Mouse (Mus musculus) brain, embryonic 14.5 days (tissue): ENCODE measurements at regions not wholly inside any gene's neighbourhood (a gene's known extent, or its start where the extent isn't known, plus 50 kb on each side); places are given as distances from the start of the nearest gene placed in this dataset.

Experiments used
- DNase-seq: peaks from one replicate; pipeline ENCODE4 v3.0.0-alpha.2; 2011; ENCODE audit warnings: low read depth
- CTCF ChIP-seq: fragments of 200-500 bp; IDR thresholded peaks from 2 replicates; pipeline ENCODE4 v1.5.1; 2012; ENCODE audit warnings: inconsistent platforms, mild to moderate bottlenecking, moderate library complexity, borderline replicate concordance; ENCODE audit not compliant: insufficient read depth, insufficient read length; ENCODE audit errors: extremely low read depth
- POLR2A ChIP-seq: fragments of 200-500 bp; IDR thresholded peaks from 2 replicates; pipeline ENCODE4 v1.6.1; 2012; ENCODE audit warnings: mild to moderate bottlenecking, inconsistent platforms, borderline replicate concordance; ENCODE audit not compliant: poor library complexity, insufficient read depth, insufficient read length, severe bottlenecking; ENCODE audit errors: extremely low read depth

DNA sequence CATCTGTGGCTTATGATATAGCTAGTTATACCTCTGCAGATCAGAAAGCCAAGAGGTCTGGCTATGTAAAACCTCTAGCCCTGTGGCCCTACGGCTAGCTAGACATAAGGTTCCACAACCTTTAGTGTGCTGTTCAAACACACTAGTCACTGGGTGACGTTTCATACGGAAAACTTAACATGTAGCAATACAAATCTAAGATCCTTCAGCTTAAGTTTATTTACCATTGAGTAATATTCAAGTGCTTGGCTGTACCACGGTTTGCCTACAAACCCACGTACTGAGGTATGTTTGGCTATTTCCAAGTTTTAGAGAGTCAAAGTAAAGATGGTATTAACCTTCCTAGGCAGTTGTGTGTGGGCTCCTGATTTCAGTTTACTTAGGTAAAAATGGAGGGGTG is 56.5 kb upstream of the Tarsl2 start:
- TF ChIP-seq CTCF (no peak), POLR2A (no peak)

GRCm38 (mm10) chr7:65586429-65586828 is 58.3 kb upstream of the Tarsl2 start:
- DNase-seq = peak; percentile 28
- no peak for TF ChIP-seq POLR2A
- TF ChIP-seq CTCF = no peak

More for the DNA sequence above, 56.5 kb upstream of the Tarsl2 start:
- DNase-seq = no peak

DNA sequence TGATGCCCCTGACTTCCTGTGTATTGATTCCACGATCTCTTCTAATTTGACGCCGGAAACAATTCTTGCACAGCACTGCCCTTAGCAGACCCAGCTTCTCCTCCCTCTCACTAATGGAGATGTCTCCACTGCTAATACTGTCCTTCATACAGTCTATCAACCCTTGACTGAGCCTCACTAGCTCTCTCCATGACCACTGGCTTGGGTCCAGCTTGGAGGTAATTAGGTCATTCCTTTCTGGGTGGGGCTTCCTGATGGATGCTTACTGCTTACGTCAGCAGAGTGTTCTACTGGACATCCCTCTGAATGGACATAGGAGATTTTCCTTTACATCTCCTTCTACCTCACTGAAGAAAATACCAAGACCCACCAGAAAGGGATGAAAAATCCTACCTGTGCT is 57.7 kb upstream of the Tjp1 start:
- TF ChIP-seq POLR2A (no peak), CTCF (no peak)
- DNase-seq = no peak

GRCm38 (mm10) chr7:65580938-65581534 is 53.5 kb upstream of the Tjp1 start:
- peak; percentile 35 for DNase-seq
- no peak for TF ChIP-seq POLR2A
- TF ChIP-seq CTCF = no peak
